Mouse (Mus musculus): ENCODE results near the gene Larp1b.

Larp1b gene

GRCm38 (mm10) chr3:41021980-41022379, 72.4 kb downstream of the Larp1b start:
- peak; percentile 99 for ATAC-seq (ENCODE audit: low TSS enrichment)

GRCm38 (mm10) chr3:41030705-41031104, 81.1 kb downstream of the Larp1b start:
- no peak for ATAC-seq (ENCODE audit: low TSS enrichment)

- no peak for ATAC-seq (ENCODE audit: low TSS enrichment)
Observed at GRCm38 (mm10) chr3:41031286-41032210, 81.9 kb downstream of the Larp1b start.

- no peak for ATAC-seq (ENCODE audit: low TSS enrichment)
Observed at GRCm38 (mm10) chr3:41038297-41038916, 88.8 kb downstream of the Larp1b start.

GRCm38 (mm10) chr3:41041241-41041640, 91.6 kb downstream of the Larp1b start:
- ATAC-seq (ENCODE audit: low TSS enrichment), result no peak

- ATAC-seq (ENCODE audit: low TSS enrichment), result peak; percentile 95
Observed at GRCm38 (mm10) chr3:41042195-41042938, 92.7 kb downstream of the Larp1b start.

- ATAC-seq (ENCODE audit: low TSS enrichment), result no peak
Observed at GRCm38 (mm10) chr3:41043756-41044354, 94.2 kb downstream of the Larp1b start.

GRCm38 (mm10) chr3:41047838-41048237, 98.2 kb downstream of the Larp1b start:
- no peak for ATAC-seq (ENCODE audit: low TSS enrichment)

GRCm38 (mm10) chr3:41053334-41053733, 103.7 kb downstream of the Larp1b start:
- no peak for ATAC-seq (ENCODE audit: low TSS enrichment)

GRCm38 (mm10) chr3:41058395-41058794, 108.8 kb downstream of the Larp1b start:
- peak; percentile 56 for ATAC-seq (ENCODE audit: low TSS enrichment)

- peak; percentile 57 for ATAC-seq (ENCODE audit: low TSS enrichment)
Observed at GRCm38 (mm10) chr3:41059249-41059648, 109.6 kb downstream of the Larp1b start.

- peak; percentile 68 for ATAC-seq (ENCODE audit: low TSS enrichment)
Observed at GRCm38 (mm10) chr3:41061831-41062565, 112.4 kb downstream of the Larp1b start.

GRCm38 (mm10) chr3:41062758-41063157, 113.1 kb downstream of the Larp1b start:
- ATAC-seq (ENCODE audit: low TSS enrichment), result no peak

GRCm38 (mm10) chr3:41065320-41065719, 115.7 kb downstream of the Larp1b start:
- no peak for ATAC-seq (ENCODE audit: low TSS enrichment)

- 0 out of 2 replicates have a peak, but pooled peaks have one; percentile 36 for ATAC-seq (ENCODE audit: low TSS enrichment)
Observed at GRCm38 (mm10) chr3:41070519-41070918, 120.9 kb downstream of the Larp1b start.

GRCm38 (mm10) chr3:41075376-41075775, 125.7 kb downstream of the Larp1b start:
- no peak for ATAC-seq (ENCODE audit: low TSS enrichment)

GRCm38 (mm10) chr3:41078673-41079072, 129.0 kb downstream of the Larp1b start:
- ATAC-seq (ENCODE audit: low TSS enrichment), result no peak

GRCm38 (mm10) chr3:41080724-41081123, 131.1 kb downstream of the Larp1b start:
- ATAC-seq (ENCODE audit: low TSS enrichment), result no peak

- ATAC-seq (ENCODE audit: low TSS enrichment), result no peak
Observed at GRCm38 (mm10) chr3:41081474-41082301, 132.1 kb downstream of the Larp1b start.

GRCm38 (mm10) chr3:41082520-41082884, 132.9 kb downstream of the Larp1b start:
- peak; percentile 39 for ATAC-seq (ENCODE audit: low TSS enrichment)
